Comparison of ENCODE assay signal across 18 mouse cellular contexts in genomic region chr4:37546001-37546400, GRCm38 (mm10).
DNase-seq lines count a peak whose midpoint lies in the region; ATAC-seq lines count a peak whose summit lies in the region.
"Had no signal": no experiment of that assay in that cellular context is flagged by ENCODE, and none has a peak within 500 bp of the region (broad histone marks: within the 10 kb centered on the region; RNA-seq: fewer than 3 reads in every experiment).

No protein-coding gene starts in this region.

- H3K4me1 ChIP-seq in forebrain, embryonic 14.5 days (ENCODE audit: control insufficient read depth, insufficient read depth, low read length): no peaks in the 10 kb centered on the region
- H3K4me1 ChIP-seq in forebrain, embryonic 12.5 days: no peaks in the 10 kb centered on the region
- no peaks in the 10 kb centered on the region for H3K4me1 ChIP-seq in forebrain, embryonic 16.5 days (replicated peaks; ENCODE audit: control insufficient read depth, insufficient read depth, low read length)
- H3K4me1 ChIP-seq: heart, embryonic 10.5 days; limb, embryonic 13.5 days; liver, embryonic 15.5 days; midbrain, embryonic 10.5 days had no signal

- no peak overlapping the region for H3K4me3 ChIP-seq in forebrain, embryonic 14.5 days (ENCODE audit: low read depth, low read length)
- H3K4me3 ChIP-seq in forebrain, embryonic 12.5 days (replicated peaks): no peak overlapping the region
- no peak overlapping the region for H3K4me3 ChIP-seq in forebrain, embryonic 16.5 days (replicated peaks; ENCODE audit: low read length)
- H3K4me3 ChIP-seq: heart, embryonic 10.5 days; limb, embryonic 13.5 days; liver, embryonic 15.5 days; midbrain, embryonic 10.5 days had no signal

- no peak overlapping the region for H3K9ac ChIP-seq in forebrain, embryonic 14.5 days (ENCODE audit: low read length)
- H3K9ac ChIP-seq in forebrain, embryonic 12.5 days: no peak overlapping the region
- no peak overlapping the region for H3K9ac ChIP-seq in forebrain, embryonic 16.5 days (replicated peaks; ENCODE audit: low read depth, low read length)
- H3K9ac ChIP-seq: limb, embryonic 13.5 days; liver, embryonic 15.5 days had no signal

- peak; percentile 82 for DNase-seq in forebrain, embryonic 14.5 days (ENCODE audit: low spot score)
- DNase-seq in layer of hippocampus, adult 8-10 months (ENCODE audit: low spot score in 2 of 2): peak; percentile 48 to 62
- DNase-seq in right cerebral cortex, postnatal 10 days (ENCODE audit: low spot score in 2 of 2): peak; percentile 55 to 82
- DNase-seq in ovary, postnatal 14 days (ENCODE audit: low spot score): no peak
- no peak for DNase-seq in adipocyte (ENCODE audit: low spot score)
- DNase-seq: cerebellum, adult 11 months; cerebellum, postnatal 36 days; gastrocnemius, postnatal 25 days; kidney, adult 8-10 months; lung, postnatal 14 days had no signal

- H3K27me3 ChIP-seq in forebrain, embryonic 14.5 days (replicated peaks; ENCODE audit: control insufficient read depth, insufficient read depth, low read length): no peaks in the 10 kb centered on the region
- H3K27me3 ChIP-seq in forebrain, embryonic 12.5 days: no peaks in the 10 kb centered on the region
- H3K27me3 ChIP-seq in forebrain, embryonic 16.5 days (replicated peaks; ENCODE audit: control insufficient read depth, insufficient read depth, low read length): no peaks in the 10 kb centered on the region
- H3K27me3 ChIP-seq: CH12.LX; limb, embryonic 13.5 days; liver, embryonic 15.5 days had no signal

- WGBS in forebrain, embryonic 14.5 days: 71% methylated on average over 3 of the region's 3 CpGs
- WGBS in forebrain, embryonic 12.5 days: 75% methylated on average over 3 of the region's 3 CpGs
- 55% methylated on average over 3 of the region's 3 CpGs for WGBS in forebrain, embryonic 16.5 days

- H3K36me3 ChIP-seq in forebrain, embryonic 14.5 days (ENCODE audit: control insufficient read depth, insufficient read depth, low read length): no peaks in the 10 kb centered on the region
- H3K36me3 ChIP-seq in forebrain, embryonic 12.5 days (replicated peaks): no peaks in the 10 kb centered on the region
- H3K36me3 ChIP-seq in forebrain, embryonic 16.5 days (ENCODE audit: control insufficient read depth, insufficient read depth): no peaks in the 10 kb centered on the region
- H3K36me3 ChIP-seq: heart, embryonic 10.5 days; limb, embryonic 13.5 days; liver, embryonic 15.5 days; midbrain, embryonic 10.5 days had no signal

- no peaks in the 10 kb centered on the region for H3K9me3 ChIP-seq in forebrain, embryonic 14.5 days (replicated peaks; ENCODE audit: control insufficient read depth, low read length)
- H3K9me3 ChIP-seq in forebrain, embryonic 12.5 days: no peaks in the 10 kb centered on the region
- H3K9me3 ChIP-seq in forebrain, embryonic 16.5 days (ENCODE audit: control insufficient read depth, low read length): no peaks in the 10 kb centered on the region
- H3K9me3 ChIP-seq: heart, embryonic 10.5 days; limb, embryonic 13.5 days; liver, embryonic 15.5 days; midbrain, embryonic 10.5 days had no signal

- H3K4me2 ChIP-seq in forebrain, embryonic 14.5 days (ENCODE audit: low read length): no peak overlapping the region
- H3K4me2 ChIP-seq in forebrain, embryonic 12.5 days: no peak overlapping the region
- H3K4me2 ChIP-seq in forebrain, embryonic 16.5 days (ENCODE audit: low read length): no peak overlapping the region
- H3K4me2 ChIP-seq: limb, embryonic 13.5 days; liver, embryonic 15.5 days had no signal

- ATAC-seq in forebrain, embryonic 14.5 days: peak; percentile 83; the same call in 1 of the 2 replicates
- no peak for ATAC-seq in forebrain, embryonic 12.5 days (ENCODE audit: low FRiP score)
- peak; percentile 95 for ATAC-seq in forebrain, embryonic 16.5 days
- ATAC-seq in erythroblast, adult 5-6 weeks (replicated peaks; ENCODE audit: low FRiP score, poor library complexity, severe bottlenecking): no peak

- no peak overlapping the region for H3K27ac ChIP-seq in forebrain, embryonic 14.5 days (ENCODE audit: low read depth, low read length)
- H3K27ac ChIP-seq in forebrain, embryonic 12.5 days: no peak overlapping the region
- no peak overlapping the region for H3K27ac ChIP-seq in forebrain, embryonic 16.5 days (ENCODE audit: low read length)
- H3K27ac ChIP-seq: heart, embryonic 10.5 days; limb, embryonic 13.5 days; liver, embryonic 15.5 days; midbrain, embryonic 10.5 days had no signal

Comparison
In these comparisons a context has a peak if more than half of its experiments do, and no peak if none do; other contexts are left out.
1. ATAC-seq: peak in forebrain, embryonic 14.5 days (single experiment) and forebrain, embryonic 16.5 days (single experiment); none in forebrain, embryonic 12.5 days (single experiment) and erythroblast, adult 5-6 weeks (single experiment).
2. DNase-seq: peak in forebrain, embryonic 14.5 days (single experiment), layer of hippocampus, adult 8-10 months (2 of 2) and right cerebral cortex, postnatal 10 days (2 of 2); none in ovary, postnatal 14 days (single experiment) and adipocyte (single experiment).